Mouse (Mus musculus): ENCODE measurements around the gene Foxi2.

- TF ChIP-seq POLR2A (IDR thresholded peaks at IDR 0.05; ENCODE audit: borderline replicate concordance, extremely low read depth, insufficient read depth, insufficient read length, poor library complexity, severe bottlenecking) (no peak), CTCF (IDR thresholded peaks at IDR 0.05; ENCODE audit: borderline replicate concordance, extremely low read depth, insufficient read depth, insufficient read length) (no peak)
Measured at GRCm38 (mm10) chr7:135453690-135454089, 43.6 kb downstream of the Foxi2 start.

Measured in brain, embryonic 14.5 days (tissue).